Mouse (Mus musculus) c-Kit-positive CD71-negative TER-119-negative erythroid progenitor cells, embryonic 14.5 days (primary cell): Measurements from ENCODE around the gene Sgms2.
A peak's percentile ranks its signal among the peaks of the same experiment; 100 is the strongest.

Experiments
- DNase-seq: peaks from one replicate; pipeline ENCODE4 v3.0.0-alpha.2; 2013; ENCODE audit warnings: low read depth

Sgms2 gene

DNA sequence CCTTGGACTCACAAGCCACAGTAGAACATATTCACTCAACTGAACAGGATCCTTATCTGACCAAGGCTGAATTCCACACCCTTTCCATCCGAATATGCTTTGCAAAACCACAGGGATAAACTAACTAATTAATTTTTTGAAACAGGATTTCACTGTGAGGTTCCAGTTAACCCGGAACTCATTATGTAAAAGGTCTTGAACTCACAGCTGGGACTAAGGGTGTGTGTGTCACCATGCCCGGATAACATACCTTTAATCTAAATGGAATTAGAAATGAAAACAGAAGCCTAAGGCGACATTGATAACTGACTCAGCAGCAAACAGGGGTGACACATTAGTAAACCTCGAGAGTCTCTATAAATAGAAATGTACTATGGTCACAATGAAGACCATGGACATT lies 5.8 kb downstream of the Sgms2 start:
- DNase-seq: no peak

DNA sequence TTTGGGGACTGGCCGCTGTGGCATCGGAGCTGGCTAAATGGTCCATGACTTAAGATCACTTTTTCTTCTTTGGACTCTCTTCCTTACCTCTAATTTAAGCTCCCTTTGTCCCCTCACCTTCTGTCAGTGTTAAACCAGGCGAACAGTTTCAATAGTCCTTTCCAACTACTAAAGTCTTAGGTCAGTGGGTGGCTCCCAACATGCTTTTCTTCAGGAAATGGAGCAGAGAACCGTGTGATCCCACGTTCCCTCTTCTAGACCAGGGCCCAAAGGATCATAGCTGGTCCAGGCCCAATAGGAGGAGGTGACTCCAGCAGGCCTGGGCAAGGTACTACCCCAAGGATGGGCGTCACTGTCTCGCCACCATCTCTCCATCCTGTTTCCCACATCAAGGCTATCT lies 7.6 kb downstream of the Sgms2 start:
- DNase-seq: no peak

- no peak for DNase-seq
These were observed 9.1 kb downstream of the Sgms2 start for GRCm38 (mm10) chr3:131481976-131482712.

GRCm38 (mm10) chr3:131480659-131481058 lies 10.6 kb downstream of the Sgms2 start:
- no peak for DNase-seq

DNA sequence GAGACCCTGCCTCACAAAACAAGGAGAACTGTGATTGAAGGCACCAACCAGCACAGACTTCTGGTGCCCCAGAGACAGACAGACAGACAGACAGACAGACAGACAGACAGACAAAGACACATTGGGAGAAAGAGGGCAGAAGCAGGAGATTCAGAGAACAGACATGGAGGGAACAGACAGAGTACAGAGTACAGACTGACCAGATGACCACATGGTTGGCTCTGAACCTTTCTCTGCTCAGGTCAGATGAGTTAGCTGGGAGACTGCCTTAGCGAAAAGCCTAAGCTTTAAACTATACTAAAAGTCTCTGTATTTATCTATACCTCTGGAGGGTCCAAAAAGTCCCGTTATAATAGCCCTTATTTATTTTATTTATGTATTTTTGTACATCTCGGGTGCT lies 11.8 kb downstream of the Sgms2 start:
- DNase-seq: no peak

- no peak for DNase-seq
These were observed 15.2 kb downstream of the Sgms2 start for GRCm38 (mm10) chr3:131476002-131476401.

DNA sequence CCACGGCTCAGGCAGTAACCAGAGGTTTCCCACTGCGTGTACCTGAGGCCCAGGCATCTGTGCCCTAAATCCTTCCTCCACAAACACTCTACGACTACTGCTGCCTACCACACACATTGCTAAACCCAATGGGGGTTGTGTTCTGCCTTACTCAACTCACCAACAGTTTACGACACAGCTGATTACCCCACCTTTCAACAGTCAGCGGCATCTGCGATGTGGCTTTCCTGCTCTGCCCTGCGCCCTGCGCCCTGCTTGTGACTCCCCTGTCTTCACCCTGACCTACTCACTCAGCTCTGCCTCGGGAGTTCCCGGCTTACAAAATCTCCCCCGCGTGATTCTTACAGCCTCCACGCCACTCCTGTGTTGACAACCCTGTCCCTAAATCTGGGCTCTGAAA lies 16.7 kb downstream of the Sgms2 start:
- DNase-seq: peak; percentile 47

DNA sequence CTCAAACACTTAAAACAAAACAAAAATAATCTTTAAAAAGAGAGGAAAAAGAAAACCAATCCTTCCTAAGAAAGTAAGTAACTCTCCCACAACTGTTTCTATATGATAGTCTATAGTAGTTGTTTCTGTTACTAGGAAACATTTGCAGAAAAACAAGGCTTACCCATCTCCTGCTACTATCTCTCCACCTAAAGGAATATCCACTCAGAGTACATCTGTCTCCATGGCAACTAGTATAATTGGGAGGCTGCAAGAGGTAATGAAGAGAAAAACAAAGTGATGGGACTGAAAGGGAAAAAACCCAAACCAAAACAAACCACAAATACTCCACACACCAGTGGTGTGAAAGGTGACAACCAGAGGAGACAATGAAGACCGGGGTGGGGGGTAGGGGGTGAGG lies 17.7 kb downstream of the Sgms2 start:
- DNase-seq: no peak

DNA sequence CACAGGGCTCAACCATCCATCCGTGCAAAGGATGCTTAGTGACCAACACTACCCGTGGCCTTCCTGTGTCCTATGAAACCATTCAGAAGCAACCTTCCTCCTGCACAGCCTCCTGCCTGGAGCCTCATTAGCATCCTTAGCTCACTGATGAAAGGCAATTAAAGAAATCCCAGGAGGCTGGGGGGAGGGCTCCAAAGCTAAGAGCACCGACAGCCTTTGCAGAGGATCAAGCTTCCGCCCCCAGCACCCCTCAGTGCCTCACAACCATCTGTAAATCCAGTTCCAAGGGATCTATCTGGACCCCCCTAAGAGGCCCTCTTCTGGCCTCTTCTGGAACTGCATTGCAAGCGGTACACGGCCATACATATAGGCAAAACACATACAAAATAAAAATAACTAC lies 19.4 kb downstream of the Sgms2 start:
- no peak for DNase-seq

- DNase-seq: no peak
These were observed 19.8 kb downstream of the Sgms2 start for GRCm38 (mm10) chr3:131471435-131471834.

- DNase-seq: no peak
These were observed 20.4 kb downstream of the Sgms2 start for GRCm38 (mm10) chr3:131470837-131471236.

DNA sequence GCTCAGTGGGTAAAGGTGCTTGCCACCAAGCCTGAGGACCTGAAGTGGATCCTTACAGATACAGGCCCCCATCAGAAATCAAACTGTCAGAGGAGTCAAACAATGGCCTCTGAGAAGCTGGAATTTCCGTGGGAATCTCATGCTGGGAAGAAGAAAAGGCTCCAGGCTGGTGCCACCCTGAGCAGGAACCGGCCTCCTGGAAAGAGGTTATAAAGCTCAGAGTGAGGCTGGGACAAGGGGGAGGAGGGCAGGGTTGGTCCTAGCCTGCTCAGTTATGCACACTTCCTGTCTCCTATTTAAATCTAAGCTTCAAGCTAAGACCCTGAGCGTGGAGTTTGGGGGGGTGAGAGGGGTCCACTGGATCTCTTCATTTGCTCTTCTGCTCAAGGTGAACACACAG lies 21.6 kb downstream of the Sgms2 start:
- DNase-seq: no peak

- DNase-seq: no peak
These were observed 24.8 kb downstream of the Sgms2 start for GRCm38 (mm10) chr3:131466371-131466770.

GRCm38 (mm10) chr3:131465536-131466260 lies 25.5 kb downstream of the Sgms2 start:
- DNase-seq: no peak

- no peak for DNase-seq
These were observed 118.2 kb downstream of the Sgms2 start for GRCm38 (mm10) chr3:131372996-131373395.

- no peak for DNase-seq
These were observed 122.5 kb downstream of the Sgms2 start for GRCm38 (mm10) chr3:131368678-131369077.

DNA sequence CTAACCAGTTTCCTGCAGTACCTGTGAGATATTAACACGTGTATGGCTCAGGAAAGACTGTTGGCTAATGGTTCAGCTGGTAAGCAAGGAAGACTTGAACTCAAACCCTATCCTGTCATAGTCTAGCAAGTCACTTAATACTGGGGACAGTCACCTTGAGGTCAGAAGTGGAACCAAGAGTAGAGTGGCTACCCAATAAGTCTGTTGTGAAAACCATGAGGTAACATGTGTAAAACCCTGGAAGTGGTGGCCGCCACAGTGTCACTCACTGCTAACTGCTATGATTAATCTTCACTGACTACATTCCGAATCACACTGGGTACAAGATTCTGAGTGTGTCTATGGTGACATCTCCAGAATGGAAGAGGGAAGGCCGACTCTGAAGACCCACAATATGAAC lies 123.8 kb downstream of the Sgms2 start:
- no peak for DNase-seq

- DNase-seq: no peak
These were observed 126.4 kb downstream of the Sgms2 start for GRCm38 (mm10) chr3:131364632-131365446.

DNA sequence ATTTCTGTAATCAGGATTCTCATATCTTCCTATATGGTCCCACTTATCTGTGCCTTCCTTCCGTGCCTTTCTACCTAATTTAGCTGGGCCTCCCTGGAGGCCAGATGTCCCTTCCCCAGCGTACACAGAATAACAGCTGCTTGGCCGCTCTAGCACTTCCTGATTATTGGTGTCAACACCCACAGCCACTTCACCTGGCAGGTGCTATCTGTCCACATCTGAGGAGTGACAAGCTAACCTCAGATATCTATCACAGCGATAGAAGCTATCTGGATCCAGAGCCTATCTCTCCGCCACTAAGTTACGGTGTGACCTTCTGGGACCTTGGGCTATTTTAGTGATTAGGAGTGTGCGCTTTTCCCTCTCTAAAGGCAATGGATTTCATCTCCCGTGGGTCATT lies 127.0 kb downstream of the Sgms2 start:
- no peak for DNase-seq

GRCm38 (mm10) chr3:131363602-131364001 lies 127.6 kb downstream of the Sgms2 start:
- DNase-seq: no peak

GRCm38 (mm10) chr3:131361960-131362359 lies 129.3 kb downstream of the Sgms2 start:
- DNase-seq: no peak

GRCm38 (mm10) chr3:131359011-131359410 lies 132.2 kb downstream of the Sgms2 start:
- no peak for DNase-seq

DNA sequence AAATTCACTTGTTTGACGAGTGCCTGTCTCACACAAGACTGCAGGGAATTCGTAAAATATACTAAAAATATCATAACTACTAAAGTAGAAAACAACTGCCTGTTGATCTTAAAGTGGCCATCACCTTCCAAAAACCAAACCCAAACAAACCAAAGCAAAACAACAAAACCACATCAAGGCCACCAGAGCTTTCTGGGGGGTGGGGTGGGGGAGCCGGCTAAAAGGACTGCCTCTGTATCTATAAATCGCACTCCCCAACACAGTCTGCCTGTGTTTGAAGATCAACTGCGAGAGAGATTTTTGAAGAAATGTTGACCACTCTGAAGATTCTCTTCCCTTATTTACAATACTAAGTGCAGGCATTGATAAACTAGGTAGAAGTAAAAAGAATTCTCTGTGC lies 133.0 kb downstream of the Sgms2 start:
- no peak for DNase-seq
